Mouse (Mus musculus): ENCODE measurements around the gene Fam110a. TPM values are rescaled to one million over a fixed set of nuclear protein-coding genes. Genes with fewer than 3 reads are reported as not detected.
A peak's percentile ranks its signal among the peaks of the same experiment; 100 is the strongest.

Fam110a gene
- total RNA-seq, 2 experiments from 2014 or later, result 3.1 to 5.7 TPM

DNA sequence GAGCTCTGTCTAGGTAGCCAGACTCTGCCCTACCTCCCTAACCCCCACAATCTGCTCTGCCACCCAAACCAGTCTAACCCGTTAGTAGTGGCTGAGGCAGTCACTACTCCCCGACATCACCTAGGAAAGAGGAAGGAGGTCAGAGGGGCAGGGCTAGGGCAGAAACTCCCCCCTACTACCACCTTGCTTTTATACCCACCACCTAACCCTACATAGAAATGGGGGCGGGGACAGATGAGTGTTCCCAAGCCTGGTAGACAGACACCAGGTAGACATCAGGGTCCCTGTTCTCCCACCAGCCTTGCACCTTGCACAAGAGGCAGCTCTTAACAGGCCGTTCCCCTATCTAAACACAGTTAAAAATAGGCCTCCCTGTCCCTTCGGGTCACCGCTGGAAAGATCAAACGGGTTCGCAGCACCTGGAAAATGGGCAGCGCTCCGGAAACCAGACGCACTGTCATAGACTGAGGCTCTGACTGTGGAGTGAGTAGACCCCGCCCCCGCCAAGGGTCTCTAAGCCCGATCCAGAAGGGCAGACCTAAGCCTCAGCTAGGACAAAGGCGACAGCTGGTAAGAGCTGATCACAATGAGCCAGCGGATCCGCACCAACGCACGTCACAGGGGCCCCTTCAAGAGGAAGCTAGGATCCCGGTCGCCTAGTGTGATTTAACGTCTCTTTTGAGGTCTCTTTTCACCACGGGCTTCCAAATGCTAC lies 7.0 kb downstream of the Fam110a start:
- no peak for ATAC-seq (replicated peaks; ENCODE audit: low FRiP score, poor library complexity, severe bottlenecking)

DNA sequence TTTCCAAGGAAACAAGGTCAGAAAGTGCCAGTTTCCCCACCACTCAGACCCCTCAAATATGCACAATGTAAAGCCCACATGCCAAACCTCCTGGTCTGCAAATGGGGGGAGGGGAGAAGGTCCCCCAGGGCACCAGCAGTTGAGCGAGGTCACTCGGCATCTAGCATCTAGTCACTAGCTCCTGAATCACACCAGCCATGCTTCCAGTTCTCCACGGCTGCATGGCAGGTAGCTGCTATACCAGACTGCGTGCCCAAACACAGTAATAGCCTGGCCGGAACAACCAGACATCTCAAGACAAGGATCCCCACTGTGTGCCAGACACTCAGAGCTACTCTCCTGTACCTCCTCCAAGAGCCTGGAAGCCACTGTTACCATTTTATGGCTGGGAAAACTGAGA lies 8.3 kb downstream of the Fam110a start:
- ATAC-seq (replicated peaks; ENCODE audit: low FRiP score, poor library complexity, severe bottlenecking), result no peak

DNA sequence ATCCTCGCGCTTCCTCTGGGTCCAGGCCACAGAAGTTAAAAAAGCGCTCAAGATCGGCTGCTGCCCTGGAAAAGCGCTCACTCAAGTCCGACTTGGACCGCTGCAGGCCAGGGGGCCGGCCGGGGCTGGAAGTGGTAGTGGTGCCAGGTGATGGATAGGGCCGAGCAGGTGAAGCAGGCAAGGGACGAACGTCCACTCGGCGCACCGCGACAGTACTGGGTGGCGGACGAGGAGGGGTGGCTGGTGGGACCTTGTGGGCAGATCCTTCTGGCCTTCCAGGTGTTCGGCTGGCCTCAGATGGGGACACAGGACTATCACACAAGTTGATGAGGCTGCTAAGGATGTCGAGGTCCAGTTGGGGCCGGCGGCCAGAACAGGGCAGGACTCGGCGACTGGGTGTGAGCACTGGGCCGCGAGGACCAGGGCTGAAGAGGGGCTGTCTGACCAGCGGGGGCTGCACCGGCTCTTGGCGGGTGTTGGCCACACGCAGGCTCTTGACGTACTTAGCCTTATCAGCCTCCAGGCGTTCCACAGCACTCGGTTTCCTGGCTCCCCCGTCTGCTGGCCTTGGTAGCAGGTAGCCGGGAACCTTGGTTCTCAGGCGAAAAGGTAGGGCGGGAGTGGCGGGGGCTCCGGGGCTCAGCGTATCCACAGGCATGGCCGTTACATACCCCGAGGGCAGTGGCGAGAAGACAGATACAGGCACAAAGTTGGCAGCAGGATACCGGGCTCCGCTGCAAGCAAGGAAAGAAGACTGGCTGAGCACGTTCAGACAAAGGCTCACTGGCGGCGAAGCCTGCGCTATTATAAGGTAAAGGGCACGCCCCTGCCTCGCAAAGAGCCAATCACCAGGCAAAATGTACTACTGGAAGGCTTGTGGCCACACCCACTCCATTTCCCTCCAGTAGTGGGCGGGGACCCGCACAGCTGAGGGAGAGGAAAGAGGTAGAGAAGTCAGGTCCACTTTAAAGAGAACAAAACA lies 9.5 kb downstream of the Fam110a start:
- ATAC-seq (replicated peaks; ENCODE audit: low FRiP score, poor library complexity, severe bottlenecking), result 0 out of 2 replicates have a peak, but pooled peaks have one; percentile 18

DNA sequence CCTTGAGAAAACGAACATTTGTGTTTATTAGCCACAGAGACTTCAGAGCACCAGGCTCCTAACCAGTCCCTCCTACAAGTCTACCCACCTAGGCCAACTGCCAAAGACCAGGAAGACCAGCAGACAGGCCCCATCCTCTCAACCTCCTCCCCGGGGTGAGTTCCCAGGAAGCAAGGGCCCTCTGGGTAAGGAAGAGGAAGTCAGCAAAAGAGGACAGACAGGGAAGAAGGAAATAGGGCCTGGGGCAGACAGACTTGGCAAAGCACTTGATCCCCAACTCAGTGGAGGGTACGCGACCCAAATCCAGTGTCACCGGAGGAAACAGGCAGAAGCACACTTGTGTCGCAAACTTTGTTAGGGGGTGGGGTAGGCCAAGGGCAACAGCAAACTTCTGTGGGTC lies 10.6 kb downstream of the Fam110a start:
- ATAC-seq (replicated peaks; ENCODE audit: low FRiP score, poor library complexity, severe bottlenecking), result no peak

DNA sequence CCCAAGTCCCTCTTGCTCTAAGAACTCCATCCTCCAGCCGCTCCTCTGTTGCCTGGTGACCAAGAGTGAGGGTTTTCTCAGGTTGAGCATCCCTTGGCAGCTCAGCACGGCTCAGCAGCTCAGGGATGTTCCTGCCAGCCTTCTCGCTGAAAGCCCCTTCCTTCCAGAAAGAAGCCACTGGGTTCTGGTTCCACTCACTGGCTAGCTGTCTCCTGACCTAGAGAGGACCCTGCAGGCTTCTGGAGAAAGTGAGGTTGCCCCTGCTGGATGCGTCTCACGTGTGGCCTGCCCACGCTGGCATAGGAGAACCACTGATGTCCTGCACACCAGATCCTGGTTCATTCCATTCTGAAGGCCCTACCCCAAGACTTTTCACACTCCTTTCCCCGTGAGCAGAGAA lies 11.0 kb downstream of the Fam110a start:
- no peak for ATAC-seq (replicated peaks; ENCODE audit: low FRiP score, poor library complexity, severe bottlenecking)

DNA sequence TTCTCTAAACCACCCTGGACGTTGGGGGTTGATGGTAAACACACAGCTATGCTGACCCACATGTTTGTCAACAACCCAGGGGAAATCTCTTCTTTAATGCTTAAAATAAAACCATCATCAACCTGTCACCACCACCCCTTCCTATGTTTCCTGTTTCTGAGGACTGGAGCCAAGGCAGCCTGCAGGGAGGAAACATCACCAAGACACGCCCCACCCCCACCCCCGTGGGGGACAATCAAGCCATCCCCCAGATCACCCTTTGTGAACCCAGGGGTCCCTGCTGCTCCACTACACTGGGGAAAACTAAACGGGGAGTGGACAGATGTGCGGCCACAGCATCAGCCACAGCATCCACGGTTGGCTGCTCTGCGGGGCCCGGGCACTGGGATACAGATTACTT lies 11.6 kb downstream of the Fam110a start:
- ATAC-seq (replicated peaks; ENCODE audit: low FRiP score, poor library complexity, severe bottlenecking), result no peak

DNA sequence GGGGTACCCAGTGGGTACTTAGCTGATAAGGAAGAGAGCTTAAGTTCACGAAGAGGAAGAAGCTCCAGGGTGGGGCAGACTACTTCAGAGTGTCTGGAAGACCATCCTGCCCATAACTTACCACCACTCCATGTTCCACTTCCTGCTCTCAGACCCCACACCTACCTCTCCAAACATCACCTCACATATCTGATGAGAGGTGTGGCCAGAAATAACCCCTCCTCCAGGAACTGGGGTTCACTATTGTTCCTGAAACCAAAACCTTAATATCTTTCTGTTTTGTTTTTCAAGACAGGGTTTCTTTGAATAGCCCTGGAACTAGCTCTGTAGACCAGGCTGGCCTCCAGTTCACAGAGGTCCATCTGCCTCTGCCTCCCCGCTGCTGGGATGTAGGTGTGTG lies 12.2 kb downstream of the Fam110a start:
- ATAC-seq (replicated peaks; ENCODE audit: low FRiP score, poor library complexity, severe bottlenecking), result no peak

DNA sequence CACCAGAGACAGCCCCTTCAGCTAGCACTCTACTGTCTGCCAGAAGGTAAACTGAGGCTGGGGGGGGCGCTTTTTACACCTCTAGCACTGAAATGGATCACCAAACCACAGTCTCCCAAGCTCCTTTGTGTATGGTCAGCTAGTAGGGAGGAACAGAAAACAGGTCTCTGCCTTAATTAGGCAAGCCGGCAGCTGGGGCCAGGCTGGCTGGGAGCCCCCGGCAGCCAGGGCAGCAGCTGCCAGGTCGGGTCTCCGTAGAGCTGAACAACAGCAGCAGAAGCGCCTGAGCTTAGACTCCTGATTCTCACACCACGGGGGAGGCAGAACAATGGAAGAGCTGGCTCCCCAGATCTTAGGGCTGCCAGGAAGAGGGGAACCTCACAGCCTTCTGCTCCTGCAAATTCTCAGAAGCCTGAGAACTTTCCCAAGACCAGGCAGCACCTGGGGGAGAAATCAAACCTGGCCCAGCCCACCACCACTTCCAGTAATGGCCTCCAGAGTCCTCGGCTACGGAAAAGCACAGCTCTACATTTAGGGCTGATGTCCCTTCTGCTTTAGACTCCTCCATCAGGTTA lies 12.8 kb downstream of the Fam110a start:
- no peak for ATAC-seq (replicated peaks; ENCODE audit: low FRiP score, poor library complexity, severe bottlenecking)

DNA sequence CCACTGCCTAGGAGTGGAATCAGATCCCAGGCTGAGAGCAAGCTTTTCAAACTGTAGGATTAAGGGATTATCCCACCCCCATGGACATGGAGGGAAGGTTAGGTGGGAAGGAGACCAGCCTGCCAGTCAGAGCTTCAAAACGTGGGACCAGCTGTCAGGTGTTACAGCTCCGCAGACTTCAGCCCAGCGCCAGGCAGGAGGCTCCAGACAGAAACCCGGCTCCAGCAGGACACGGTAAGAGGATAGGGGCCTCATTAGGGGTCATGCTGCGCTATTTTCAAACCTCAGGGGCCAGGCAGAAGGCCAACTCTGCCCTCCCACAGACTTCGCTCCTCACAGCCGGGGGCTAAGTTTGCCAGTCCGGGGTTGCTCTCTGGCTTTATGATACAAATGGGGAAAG lies 16.0 kb downstream of the Fam110a start:
- no peak for ATAC-seq (replicated peaks; ENCODE audit: low FRiP score, poor library complexity, severe bottlenecking)

DNA sequence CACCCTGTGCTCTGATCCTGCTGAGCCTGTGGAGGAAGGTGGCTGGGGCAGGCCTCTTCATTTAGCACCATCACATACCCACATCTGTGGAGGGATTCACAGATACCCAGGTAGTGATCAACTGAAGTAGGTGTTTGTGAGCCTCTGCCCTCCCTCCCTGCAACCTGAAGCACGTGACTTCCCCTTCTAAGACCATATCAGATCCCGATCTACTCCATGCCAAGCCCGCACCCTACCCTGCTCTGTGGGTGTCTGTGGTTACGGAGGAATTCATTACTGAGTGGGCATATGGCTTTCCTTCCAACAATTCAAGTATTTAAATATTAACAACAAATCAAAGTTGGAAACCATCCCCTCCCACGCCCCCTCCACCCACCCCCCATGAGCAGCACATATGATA lies 16.7 kb downstream of the Fam110a start:
- no peak for ATAC-seq (replicated peaks; ENCODE audit: low FRiP score, poor library complexity, severe bottlenecking)

DNA sequence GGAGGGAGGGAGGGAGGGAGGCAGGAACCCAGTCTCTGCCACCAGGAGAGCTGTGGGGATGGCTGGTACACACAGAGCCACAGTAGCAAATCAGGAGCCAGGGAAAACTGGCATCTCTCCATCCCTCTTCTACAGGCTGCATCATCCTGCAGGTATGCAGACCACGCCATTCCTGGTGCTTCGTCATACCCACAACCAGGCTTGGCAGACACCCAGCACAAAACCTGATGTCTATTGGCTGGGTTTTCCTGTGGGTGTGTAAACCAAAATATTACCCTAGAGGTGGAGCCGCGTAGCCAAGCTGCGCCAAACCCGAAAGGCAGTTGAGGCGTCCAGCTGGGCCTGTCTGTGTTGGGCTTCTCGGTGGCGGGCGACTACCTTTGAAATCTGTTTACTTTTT lies 17.5 kb downstream of the Fam110a start:
- ATAC-seq (replicated peaks; ENCODE audit: low FRiP score, poor library complexity, severe bottlenecking), result no peak

DNA sequence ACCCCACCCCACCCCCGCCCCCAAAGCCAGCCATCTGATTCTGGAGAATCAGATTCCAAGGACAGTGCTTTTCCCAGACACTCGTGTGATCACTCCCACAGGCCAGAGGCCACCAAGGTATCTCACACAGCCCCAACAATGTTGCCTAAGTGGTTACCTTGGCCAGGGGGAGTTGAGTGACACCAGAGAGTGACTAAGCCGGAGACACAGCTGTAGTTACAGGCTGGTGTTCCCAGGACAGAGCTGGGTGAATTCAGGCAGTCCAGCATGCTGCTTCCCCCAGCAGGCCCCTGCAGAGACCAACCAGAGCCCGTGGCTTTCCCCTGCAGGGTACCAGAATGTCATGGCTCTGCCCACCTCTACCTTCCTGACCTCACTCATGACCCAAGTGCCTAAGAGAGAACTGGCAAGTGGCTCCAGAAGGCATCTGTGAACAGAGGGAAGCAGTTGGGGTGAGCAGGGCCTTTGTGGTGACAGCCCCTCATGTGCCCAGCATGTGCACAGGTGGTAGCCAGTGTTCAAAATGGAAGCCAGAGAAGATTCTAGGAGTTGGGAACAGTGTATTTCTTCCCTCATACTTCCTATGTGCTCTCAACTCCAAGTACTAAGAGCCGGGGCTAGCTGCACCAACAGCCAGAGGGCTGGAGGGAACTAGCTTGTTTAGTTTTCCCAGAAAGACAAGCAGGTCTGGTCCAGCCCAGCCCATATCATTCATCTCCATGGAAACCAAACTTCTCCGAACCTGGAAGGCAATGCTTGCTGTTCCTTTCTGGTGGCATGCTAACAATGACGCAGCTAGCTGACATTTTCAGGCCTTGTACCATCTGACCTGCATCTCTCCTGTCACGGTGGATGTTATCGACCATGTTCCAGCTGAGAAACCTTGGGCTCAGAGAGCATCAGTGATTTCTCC lies 18.5 kb downstream of the Fam110a start:
- ATAC-seq (replicated peaks; ENCODE audit: low FRiP score, poor library complexity, severe bottlenecking), result no peak

DNA sequence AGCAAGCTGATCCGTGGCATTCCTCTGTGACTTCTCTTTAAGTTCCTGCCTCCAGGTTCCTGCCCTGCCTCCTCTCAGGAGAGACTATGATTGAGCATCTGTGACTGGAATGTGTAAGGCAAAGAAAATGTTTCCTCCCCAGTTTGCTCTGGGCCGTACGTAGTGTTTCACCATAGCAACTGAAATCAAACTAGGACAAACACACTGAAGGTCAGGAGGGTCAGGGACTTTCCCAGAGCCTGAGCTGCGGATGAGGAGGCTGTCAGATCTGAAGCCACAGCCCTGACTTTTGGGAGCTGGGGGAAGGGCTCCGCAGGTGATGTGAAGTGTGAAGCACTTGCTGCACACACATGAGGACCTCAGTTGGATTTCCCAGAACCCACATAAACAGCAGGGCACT lies 20.7 kb downstream of the Fam110a start:
- ATAC-seq (replicated peaks; ENCODE audit: low FRiP score, poor library complexity, severe bottlenecking), result no peak

DNA sequence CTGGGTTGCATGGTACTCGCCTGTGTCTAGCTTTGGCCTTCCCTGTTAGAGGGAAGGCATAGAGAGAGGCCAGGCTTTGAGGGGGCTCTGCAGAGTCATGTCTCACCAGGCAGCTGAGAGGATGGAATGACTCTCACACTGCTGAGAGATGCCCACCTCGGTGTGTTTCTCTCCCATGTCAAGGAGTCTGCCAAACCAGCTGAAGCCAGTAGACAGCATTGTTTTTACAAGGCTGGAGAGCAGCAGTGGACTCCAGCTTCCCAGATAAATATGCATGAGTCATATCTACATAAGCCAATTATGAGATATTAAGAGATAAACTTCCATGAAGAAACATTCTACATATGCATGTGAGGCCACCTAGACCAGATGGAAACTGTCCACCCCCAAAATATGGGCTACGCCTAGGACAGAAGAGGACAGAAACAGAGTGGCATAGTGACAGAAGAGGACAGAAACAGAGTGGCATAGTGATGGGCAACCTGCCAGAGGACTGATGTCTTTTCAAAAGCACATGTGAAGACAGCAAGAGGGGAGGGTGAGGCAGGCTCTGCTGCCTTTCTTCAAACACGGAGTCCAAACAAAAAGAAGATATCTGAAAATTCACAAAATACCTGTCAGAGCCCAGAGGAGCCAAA lies 23.4 kb downstream of the Fam110a start:
- no peak for ATAC-seq (replicated peaks; ENCODE audit: low FRiP score, poor library complexity, severe bottlenecking)

DNA sequence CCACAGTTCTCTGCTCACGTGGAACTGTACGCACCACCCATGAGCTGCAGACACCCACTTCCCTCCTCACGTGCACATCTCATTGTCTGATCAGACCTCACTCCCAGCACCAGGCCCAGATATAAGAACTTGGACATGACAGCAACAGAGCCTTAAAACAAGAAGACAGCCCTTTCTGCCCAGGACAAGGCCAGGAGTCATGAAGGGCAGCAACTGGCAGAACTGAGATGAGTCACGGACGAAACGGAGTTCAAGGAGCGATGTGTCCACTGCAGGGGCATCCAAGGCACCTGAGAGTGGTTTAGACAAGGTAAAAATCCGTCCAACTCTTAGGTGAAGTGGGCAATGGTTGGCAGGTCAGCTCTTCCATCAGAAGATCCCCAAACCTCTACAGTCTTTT lies 26.4 kb downstream of the Fam110a start:
- ATAC-seq (replicated peaks; ENCODE audit: low FRiP score, poor library complexity, severe bottlenecking), result no peak

DNA sequence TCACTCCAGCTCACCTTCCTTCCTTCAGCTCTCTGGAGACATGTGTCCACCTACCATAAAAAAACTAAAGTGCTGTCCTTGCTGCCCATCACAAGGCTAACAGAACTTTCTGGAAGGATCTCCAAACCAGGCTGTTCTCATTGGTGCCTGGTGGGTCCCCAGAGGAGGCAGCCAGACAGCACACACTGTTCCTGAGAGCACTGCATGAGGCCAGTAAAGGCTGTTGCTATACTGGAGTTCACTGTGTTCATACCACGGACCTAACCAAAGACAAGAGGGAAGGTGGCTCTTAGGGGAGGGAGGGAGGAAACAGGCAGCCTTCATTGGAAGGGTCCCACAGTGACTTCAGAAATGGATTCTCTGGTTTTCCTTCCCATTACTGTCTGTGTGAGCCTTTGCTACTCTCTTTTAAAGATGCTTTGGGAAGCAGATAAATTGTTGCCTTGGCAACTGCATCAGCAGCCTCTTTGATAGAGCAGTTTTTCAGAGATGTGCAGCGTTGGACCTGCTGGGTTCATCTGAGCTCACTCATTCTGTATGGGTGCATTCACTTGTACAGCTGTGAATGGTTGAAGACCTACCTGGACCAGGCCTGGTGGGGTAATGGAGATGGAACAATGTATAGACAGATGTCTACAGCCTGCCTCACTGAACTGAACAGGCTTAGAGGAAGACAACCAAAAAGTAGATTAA lies 30.8 kb downstream of the Fam110a start:
- ATAC-seq (replicated peaks; ENCODE audit: low FRiP score, poor library complexity, severe bottlenecking), result no peak

DNA sequence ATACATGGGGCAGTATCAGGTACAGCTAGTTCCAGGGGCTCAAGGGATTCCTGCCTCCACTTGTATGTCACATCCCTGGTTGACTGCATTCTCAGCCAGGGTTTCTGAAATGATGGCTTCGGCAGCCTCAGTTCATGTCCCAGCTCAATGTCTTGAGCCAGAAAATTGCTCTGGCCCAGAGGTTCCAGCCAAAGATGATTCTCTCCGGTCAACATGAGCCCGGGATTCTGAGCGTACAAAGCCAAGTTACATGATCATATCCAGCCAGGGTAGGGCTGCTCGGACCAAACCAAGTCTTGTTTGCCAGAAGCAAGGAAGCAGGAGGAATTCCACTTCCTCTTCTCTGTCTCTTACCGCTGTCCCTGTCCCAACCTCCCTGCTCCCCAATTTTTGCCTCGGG lies 31.7 kb downstream of the Fam110a start:
- ATAC-seq (replicated peaks; ENCODE audit: low FRiP score, poor library complexity, severe bottlenecking), result no peak

DNA sequence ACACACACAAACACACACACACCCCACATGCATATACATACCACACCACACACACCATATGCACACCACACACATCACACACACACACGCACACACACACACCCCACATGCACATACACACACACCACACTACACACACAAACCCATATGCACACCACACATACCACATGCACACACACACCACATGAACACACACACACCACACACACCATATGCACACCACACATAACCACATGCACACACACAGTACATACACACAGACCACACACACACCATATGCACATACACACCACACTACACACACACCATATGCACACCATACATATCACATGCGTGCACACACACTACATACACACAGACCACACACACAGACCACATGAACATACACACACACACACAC lies 32.4 kb downstream of the Fam110a start:
- ATAC-seq (replicated peaks; ENCODE audit: low FRiP score, poor library complexity, severe bottlenecking), result no peak

DNA sequence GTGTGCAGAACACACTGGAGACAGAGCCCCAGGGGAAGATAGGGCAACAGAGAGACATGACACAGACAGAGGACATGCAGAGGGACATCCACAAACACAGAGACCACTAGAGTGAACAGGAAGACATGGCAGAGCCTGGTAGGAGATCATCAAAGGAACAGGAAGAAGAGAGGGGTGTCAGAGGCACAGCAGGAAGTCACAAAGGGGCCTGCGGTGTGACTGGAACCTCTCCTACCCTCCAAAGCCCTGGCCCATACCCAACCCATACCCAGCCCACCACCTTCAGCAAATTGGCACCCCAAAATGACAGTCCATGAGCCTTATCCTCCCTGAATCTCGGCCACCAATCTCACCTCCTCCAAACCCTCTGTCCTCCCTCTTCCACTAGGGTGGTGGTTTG lies 35.9 kb downstream of the Fam110a start:
- no peak for ATAC-seq (replicated peaks; ENCODE audit: low FRiP score, poor library complexity, severe bottlenecking)

Data from erythroblast, adult 5-6 weeks (primary cell).